Mouse (Mus musculus) adrenal gland, postnatal 25 days (tissue): ENCODE measurements around the gene Magoh. TPM values are rescaled to one million over a fixed set of nuclear protein-coding genes. Genes with fewer than 3 reads are reported as not detected.
A peak's percentile ranks its signal among the peaks of the same experiment; 100 is the strongest.

ENCODE experiments used
- DNase-seq: peaks from one replicate; pipeline ENCODE4 v3.0.0; 2021; ENCODE audit warnings: mixed read lengths
- total RNA-seq: library from RNA; stranded (reverse); gene quantifications from 2 replicates; pipeline ENCODE4 v1.2.3, GENCODE M21; 2021

Magoh gene
- total RNA-seq, 1 experiment from 2014 or later: 71.6 TPM

GRCm38 (mm10) chr4:107889731-107890432, 10.3 kb downstream of the Magoh start, which contains the start of gene 0610037L13Rik:
0610037L13Rik (plus strand) TSS chr4:107889813.
- DNase-seq: peak; percentile 92

- DNase-seq: no peak
Measured at GRCm38 (mm10) chr4:107892663-107893062, 13.1 kb downstream of the Magoh start.

GRCm38 (mm10) chr4:107899211-107899927, 19.8 kb downstream of the Magoh start:
- DNase-seq: no peak

GRCm38 (mm10) chr4:107900206-107900605, 20.7 kb downstream of the Magoh start:
- DNase-seq: no peak

- no peak for DNase-seq
Measured at GRCm38 (mm10) chr4:107904252-107904651, 24.7 kb downstream of the Magoh start.

GRCm38 (mm10) chr4:107906561-107906960, 27.0 kb downstream of the Magoh start:
- no peak for DNase-seq

GRCm38 (mm10) chr4:107910020-107910419, 30.5 kb downstream of the Magoh start:
- no peak for DNase-seq

- DNase-seq: peak; percentile 68
Measured at GRCm38 (mm10) chr4:107920336-107920735, 40.8 kb downstream of the Magoh start.

GRCm38 (mm10) chr4:107921152-107921695, 41.7 kb downstream of the Magoh start:
- peak; percentile 71 for DNase-seq

GRCm38 (mm10) chr4:107921952-107922351, 42.4 kb downstream of the Magoh start:
- no peak for DNase-seq

GRCm38 (mm10) chr4:107923145-107923802, 43.7 kb downstream of the Magoh start, which contains the start of gene Cpt2:
Cpt2 (minus strand) TSS chr4:107923610.
- DNase-seq: peak; percentile 95

GRCm38 (mm10) chr4:107923803-107924194, 44.2 kb downstream of the Magoh start:
- DNase-seq: no peak

GRCm38 (mm10) chr4:107928269-107928668, 48.7 kb downstream of the Magoh start:
- no peak for DNase-seq

GRCm38 (mm10) chr4:107928726-107929125, 49.2 kb downstream of the Magoh start:
- no peak for DNase-seq

- DNase-seq: no peak
Measured at GRCm38 (mm10) chr4:107931453-107931852, 51.9 kb downstream of the Magoh start.

- DNase-seq: no peak
Measured at GRCm38 (mm10) chr4:107933239-107933638, 53.7 kb downstream of the Magoh start.

- DNase-seq: no peak
Measured at GRCm38 (mm10) chr4:107935254-107935653, 55.7 kb downstream of the Magoh start.

Other genes starting within 250 kb of the Magoh start
- gene Dmrtb1, start 195.5 kb upstream of the Magoh start, total RNA-seq: not detected in 2 replicates
- gene Lrp8, start 77.5 kb upstream of the Magoh start, total RNA-seq: 10.0 and 12.3 TPM in 2 replicates
- gene 0610037L13Rik, start 10.1 kb downstream of the Magoh start, total RNA-seq: 53.2 and 79.0 TPM in 2 replicates
- 180 TPM in 2 replicates for gene Cpt2, start 43.9 kb downstream of the Magoh start, total RNA-seq
- 0.58 TPM in 1 of 2 replicates, not detected in the other for gene Slc1a7, start 88.6 kb downstream of the Magoh start, total RNA-seq
- 4.1 and 6.6 TPM in 2 replicates for gene Podn, start 216.7 kb downstream of the Magoh start, total RNA-seq